Mouse (Mus musculus) retina, postnatal 1 day (tissue): ENCODE data around the gene Gm10273.

Experiments
- DNase-seq: peaks from one replicate; pipeline ENCODE4 v3.0.0-alpha.2; 2012

The Gm10273 gene

DNA sequence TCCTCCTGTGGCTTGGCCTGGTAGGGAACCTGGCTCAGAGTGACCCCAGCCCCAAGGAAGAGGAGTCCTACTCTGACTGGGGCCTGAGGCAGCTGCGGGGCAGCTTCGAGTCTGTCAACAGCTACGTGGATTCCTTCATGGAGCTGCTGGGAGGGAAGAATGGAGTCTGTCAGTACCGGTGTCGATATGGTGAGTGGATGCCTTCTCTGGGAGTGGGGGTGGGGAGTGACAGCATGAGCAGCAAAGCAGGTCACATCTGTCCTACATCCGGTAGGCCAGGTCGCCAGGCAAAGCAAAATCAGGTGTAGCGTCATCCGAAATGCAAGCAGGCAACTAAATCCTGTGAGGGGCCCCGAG, 8.3 kb downstream of the Gm10273 start:
- DNase-seq = peak; percentile 18

DNA sequence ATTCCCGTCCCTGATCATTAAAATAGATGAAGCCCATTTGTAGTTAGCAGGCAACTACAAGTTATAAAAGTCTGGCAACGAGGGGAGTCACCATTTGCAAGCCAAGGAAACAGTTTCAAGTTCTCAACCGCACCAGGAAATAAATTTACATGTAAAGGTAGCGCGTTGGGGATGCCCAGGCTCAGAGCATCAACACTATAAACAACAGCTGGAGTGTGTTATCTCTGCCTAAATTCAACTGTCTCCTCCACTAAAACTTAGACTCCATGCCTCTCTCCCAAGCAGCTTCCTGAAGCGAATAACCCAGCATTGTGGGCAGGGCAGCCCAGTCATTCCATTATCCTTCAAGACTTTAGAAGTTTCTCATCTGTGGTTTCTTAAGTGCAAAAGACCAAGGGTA, 13.1 kb downstream of the Gm10273 start:
- DNase-seq = no peak

GRCm38 (mm10) chr10:59410264-59410663, 14.8 kb downstream of the Gm10273 start:
- no peak for DNase-seq

GRCm38 (mm10) chr10:59413711-59414110, 18.3 kb downstream of the Gm10273 start:
- DNase-seq = no peak

DNA sequence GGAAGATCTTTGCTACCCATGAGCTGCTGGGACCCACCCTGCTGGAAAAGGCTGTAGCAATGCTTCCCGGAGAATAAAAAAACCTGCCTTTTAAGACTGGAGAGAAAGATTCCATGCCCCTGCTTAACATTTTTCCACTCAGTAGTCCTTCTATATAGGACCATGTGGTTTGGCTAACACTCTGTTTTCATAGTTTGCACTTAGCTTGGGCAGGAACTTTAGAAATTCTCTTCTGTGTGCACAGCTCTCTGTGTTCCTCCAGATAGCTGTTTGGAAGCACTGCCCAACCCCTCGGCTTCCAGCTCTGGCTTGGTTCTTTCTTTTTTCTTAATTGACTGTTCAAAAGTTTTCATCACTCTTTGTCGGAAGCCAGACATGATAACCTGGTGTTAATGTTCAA, 21.2 kb downstream of the Gm10273 start:
- DNase-seq = no peak

DNA sequence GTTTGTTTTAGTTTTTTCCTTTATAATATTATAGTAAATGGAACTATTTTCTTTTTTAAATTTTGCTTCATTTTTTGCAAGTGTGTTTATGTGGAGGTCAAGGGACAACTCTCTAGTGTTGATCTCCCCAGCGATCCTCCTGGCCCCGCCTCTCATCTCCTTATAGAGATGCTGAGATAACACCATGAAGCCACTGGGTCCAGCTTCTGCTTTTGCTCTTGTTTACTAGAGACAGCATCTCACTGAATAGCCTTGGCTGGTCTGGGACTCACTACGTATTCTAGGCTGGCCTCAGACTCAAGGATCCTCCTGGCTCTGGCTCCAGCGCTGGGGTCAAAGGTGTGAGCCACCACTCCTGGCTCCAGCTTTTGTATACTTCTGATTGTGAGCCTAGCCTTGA, 24.1 kb downstream of the Gm10273 start:
- DNase-seq = no peak

GRCm38 (mm10) chr10:59424453-59424852, 29.0 kb downstream of the Gm10273 start:
- DNase-seq = no peak

GRCm38 (mm10) chr10:59425369-59425768, 29.9 kb downstream of the Gm10273 start:
- DNase-seq = no peak

- no peak for DNase-seq
Observed at GRCm38 (mm10) chr10:59426371-59426770, 30.9 kb downstream of the Gm10273 start.

- peak; percentile 19 for DNase-seq
Observed at GRCm38 (mm10) chr10:59429448-59430135, 34.2 kb downstream of the Gm10273 start.

DNA sequence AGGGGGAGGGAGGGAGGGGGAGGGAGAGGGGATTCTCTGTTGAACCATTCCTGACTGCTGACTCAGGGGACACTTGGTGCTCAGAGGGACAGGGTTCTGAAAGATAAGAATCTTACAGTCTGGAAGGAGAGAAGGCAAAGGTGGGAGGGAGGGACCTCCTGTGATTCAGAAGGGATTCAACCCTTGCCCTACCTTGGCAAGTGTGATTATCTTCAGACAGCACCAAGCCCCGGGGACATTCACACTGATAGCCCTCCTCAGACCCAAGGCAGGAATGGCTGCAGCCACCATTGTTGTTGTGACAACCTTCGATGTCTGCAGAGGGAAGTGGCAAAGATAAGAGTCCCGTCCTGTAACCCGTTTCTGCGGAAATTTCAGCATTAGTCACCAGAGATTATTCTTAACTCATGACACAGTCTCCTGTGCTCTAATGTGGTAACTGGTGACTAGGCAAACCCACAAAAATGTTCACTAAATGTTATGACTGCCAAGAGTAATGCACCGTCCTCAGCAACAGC, 35.3 kb downstream of the Gm10273 start:
- DNase-seq = no peak

- no peak for DNase-seq
Observed at GRCm38 (mm10) chr10:59435746-59436145, 40.3 kb downstream of the Gm10273 start.

DNA sequence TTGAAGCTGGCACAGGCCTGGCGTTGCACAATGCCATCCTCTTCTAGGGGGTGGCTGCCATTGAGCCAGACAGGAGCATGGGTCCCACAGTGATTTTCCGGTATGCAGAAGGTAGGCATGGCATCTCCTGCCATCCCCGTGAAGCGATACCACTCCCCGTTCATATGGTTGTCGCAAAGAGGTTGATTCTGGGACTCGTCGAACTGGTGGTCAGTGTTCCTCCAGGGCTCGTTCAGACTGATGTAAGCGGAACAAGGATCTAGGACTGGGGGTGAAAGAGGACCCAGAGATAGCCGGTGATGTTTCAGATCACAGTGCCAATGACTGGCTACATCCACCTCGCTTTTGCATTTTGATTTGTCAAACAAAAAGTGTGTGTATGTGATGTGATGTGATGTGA, 43.2 kb downstream of the Gm10273 start:
- no peak for DNase-seq

DNA sequence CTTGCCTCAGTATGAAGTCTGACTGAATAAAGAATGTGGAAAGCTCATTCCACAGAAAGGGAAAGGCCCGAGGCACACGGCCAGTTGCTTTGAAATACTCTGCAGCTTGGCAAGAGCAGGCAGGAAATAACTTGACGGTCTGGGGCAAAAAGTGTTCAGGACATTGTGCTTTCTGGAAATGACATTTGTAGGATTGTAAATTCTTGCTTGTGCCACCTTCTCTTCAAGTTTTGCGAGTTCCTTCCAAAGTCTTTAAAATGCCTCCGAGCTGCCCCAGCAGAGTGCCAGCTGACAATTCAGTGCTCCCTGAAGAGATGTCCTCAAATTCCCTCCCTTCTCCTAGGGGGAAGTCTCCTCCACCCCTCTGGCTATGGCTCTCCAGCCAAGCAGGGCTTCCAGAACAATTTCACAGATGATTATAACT, 44.1 kb downstream of the Gm10273 start:
- no peak for DNase-seq

- no peak for DNase-seq
Observed at GRCm38 (mm10) chr10:59440177-59440576, 44.7 kb downstream of the Gm10273 start.

DNA sequence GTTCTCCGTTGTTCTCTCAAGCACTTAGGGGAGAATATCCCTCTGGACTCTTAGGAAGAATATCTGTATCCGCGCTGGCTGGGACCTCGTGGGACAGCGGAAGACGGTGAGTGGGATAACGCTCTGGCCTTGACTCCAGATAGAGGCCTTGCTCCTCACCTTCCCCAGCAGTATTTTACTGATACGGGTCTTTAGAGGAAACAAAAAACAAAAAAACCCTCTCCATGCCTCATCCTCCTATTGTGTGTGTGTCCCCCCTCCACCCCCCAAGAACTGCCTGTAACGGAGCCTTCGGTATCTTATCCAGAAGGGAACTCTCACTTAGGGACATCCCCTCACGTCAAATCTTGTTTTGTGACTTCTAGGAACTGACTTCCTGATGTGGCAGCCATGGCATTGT, 46.3 kb downstream of the Gm10273 start, which contains the start of gene Oit3:
Gene Oit3 (minus strand): TSS at position 44 of the 400 bp plus-strand sequence.
- no peak for DNase-seq

DNA sequence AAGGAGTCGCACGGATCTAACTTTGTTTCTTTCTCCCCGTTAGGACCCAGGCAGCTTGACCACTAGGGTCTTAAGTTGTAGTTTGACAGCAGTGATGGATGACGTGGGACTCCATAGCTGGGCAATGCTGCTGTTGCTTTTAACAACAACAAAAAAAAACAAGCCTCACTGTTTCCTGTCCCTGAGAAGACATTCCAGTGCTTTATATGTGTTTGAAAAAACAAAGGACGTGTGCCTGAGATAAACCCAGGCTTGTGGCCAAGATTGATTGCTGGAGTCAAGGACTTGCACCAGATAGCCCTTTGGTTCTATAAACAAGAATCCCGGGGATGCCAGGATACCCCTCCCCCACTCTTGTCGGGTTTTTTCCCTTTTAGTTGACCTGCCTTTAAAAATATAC, 47.8 kb downstream of the Gm10273 start:
- no peak for DNase-seq

- DNase-seq = no peak
Observed at GRCm38 (mm10) chr10:59444106-59444505, 48.7 kb downstream of the Gm10273 start.

GRCm38 (mm10) chr10:59444635-59445034, 49.2 kb downstream of the Gm10273 start:
- no peak for DNase-seq
